Mouse (Mus musculus): Measurements from ENCODE around the gene Klk1b24.
"Not testable (repeated sequence)": the region's sequence is repeated elsewhere in the genome, so short reads cannot be mapped to it uniquely, and the experiment has no call there.

Klk1b24 gene

DNA sequence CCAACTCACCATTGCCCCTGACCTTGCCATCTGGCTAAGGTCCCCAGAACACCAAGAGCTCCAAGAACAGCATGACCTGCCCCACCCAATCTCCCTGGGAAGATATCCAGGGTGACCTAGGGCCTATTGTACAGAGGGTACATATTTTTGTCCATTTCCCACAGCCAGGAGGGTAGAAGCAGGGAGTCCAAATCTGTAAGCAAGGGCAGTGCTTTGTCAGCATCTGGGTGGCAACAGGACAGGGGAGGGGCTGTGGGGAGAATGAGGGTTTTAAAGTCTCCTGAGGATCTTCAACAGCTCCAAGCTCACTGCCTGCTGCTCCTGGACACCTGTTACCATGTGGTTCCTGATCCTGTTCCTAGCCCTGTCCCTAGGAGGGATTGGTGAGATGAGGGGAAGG lies at the start of gene Klk1b24:
Klk1b24 (plus strand) TSS at position 301 of the 400 bp plus-strand sequence.
- DNase-seq (ENCODE audit: low read depth, low spot score): not testable (repeated sequence)

DNA sequence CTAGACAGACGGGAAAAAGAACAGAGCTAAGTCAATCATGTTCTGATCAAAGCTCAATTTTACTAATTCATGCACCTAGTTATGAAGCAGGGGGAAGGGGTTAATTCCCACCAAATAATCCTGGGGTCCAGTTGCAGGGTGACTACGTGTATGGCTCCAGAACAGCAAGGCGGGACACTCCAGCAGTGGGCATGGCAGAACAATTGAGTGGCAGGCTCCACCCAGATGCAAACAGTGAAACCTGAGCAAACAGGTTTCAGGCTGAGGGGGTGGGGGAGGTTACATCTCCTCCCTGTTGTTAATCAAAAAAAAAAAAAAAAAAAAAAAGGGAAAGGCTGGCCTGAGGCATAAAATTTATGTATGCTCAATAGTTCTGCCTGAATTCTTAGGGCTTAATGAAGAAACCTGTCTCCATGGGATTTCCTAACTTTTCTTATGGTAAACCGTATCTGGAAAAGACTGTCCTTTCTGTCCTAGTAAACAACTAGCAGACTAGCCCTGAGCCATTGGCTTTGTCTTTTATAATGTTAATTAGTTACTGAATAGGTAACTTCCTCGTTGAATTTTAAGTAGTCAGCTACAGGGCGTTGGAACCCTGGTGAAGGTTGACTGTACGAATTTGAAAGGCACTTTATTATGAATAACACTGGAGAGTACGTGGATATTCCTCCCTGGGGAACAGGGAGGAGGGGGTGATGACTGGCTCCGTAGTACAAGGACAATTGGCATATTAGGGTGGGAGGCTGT lies 8.6 kb upstream of the Klk1b24 start:
- no peak for DNase-seq (ENCODE audit: low read depth, low spot score)

DNA sequence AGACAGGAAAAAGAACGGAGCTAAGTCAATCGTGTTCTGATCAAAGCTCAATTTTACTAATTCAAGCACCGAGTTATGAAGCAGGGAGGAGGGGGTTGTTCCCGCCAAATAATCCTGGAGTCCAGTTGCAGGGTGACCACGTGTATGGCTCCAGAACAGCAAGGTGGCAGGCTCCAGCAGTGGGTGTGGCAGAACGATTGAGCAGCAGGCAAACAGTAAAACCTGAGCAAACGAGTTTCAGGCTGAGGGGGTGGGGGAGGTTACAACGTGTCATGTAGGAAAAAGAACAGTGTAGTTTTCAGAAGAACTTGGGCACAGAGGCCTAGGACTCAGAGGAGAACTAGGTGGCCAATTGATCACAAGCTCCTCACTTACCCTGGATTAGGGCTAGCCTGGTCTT lies 1.5 kb upstream of the Klk1b24 start:
- DNase-seq (ENCODE audit: low read depth, low spot score): not testable (repeated sequence)

DNA sequence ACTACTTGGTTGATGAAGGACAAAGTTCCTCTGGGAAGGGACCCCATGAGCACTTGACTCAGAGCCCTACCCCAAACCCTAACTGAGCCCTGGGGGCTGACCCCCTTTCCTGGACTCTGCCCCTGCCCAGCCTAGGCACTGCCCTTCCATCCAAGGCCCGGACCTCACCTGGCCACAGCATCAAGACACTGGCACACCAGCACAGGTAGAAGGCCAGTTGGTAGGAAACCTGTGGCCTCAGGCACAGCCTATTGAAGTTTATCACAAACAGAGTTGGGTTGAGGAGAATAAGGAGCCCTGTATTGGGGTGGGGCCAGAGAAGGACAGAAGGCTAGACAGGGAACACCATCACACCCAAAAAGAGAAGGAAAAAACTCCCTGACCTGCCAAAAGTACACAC lies 5.4 kb downstream of the Klk1b24 start:
- DNase-seq (ENCODE audit: low read depth, low spot score): not testable (repeated sequence)

DNA sequence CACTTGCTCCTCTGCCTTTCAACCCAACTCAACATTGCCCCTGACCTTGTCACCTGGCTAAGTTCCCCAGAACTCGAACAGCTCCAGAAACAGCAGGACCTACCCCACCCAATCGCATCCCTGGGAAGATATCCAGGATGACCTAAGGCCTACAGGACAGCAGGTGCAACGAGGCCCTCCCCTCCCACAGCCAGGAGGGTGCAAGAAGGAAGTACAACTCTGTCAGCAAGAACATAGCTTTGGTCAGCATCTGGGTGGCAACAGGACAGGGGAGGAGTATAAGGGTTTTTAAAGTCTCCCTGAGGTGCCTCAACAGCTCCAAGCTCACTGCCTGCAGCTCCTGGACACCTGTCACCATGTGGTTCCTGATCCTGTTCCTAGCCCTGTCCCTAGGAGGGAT lies 9.9 kb downstream of the Klk1b24 start, which contains the start of gene Klk1b3:
Klk1b3 (plus strand) TSS at position 301 of the 400 bp plus-strand sequence.
- no peak for DNase-seq (ENCODE audit: low read depth, low spot score)

DNA sequence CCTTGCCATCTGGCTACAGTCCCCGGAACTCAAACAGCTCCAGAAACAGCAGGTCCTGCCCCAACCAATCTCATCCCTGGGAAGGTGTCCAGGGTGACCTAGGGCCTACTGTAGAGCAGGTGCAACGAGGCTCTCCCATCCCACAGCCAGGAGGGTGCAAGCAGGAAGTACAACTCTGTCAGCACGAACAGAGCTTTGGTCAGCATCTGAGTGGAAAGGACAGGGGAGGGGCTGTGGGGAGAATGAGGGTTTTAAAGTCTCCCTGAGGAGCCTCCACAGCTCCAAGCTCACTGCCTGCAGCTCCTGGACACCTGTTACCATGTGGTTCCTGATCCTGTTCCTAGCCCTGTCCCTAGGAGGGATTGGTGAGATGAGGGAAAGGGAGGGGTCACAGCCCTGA lies 19.1 kb downstream of the Klk1b24 start, which contains the start of gene Klk1b4:
Klk1b4 (plus strand) TSS at position 301 of the 400 bp plus-strand sequence.
- DNase-seq (ENCODE audit: low read depth, low spot score): not testable (repeated sequence)

DNA sequence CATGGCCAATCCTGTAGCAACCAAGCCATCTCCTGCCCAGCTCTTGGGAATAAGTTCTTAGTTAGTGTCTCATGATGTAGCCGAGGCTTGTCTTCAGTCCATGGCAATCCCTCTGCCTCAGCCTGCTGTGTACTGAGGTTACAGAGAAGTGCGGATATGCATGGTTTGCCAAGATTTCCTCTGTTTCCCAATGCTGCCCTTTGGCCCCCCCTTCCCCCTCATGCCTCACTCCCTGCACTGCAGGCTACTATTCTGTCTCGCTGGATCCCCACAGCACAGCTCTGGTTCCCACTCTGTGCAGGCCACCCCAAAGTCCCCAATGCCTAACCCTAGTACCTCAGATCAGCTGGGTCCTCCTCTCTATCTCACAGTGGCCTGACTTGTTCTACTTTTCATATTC lies 20.3 kb downstream of the Klk1b24 start:
- no peak for DNase-seq (ENCODE audit: low read depth, low spot score)

DNA sequence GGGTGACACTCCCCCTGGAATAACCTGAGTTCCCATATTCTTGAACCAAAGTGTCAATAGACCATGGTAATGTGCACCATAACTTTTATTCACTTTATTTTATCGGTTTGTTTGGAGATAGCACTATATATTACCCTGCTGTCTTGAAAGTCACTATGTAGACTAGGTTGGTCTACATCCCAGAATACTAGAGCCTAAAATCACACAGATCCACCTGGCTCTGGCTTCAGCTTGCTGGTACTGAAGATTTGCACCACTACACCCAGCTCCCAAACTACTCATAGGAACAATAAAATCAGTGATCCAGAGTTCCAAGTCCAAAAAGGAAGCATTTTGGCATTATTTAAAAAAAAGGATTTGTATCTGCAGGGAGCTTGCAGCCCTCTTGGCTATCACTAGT lies 27.6 kb downstream of the Klk1b24 start, which contains the start of gene Klk1b5:
Klk1b5 (plus strand) TSS at position 301 of the 400 bp plus-strand sequence.
- DNase-seq (ENCODE audit: low read depth, low spot score): no peak

DNA sequence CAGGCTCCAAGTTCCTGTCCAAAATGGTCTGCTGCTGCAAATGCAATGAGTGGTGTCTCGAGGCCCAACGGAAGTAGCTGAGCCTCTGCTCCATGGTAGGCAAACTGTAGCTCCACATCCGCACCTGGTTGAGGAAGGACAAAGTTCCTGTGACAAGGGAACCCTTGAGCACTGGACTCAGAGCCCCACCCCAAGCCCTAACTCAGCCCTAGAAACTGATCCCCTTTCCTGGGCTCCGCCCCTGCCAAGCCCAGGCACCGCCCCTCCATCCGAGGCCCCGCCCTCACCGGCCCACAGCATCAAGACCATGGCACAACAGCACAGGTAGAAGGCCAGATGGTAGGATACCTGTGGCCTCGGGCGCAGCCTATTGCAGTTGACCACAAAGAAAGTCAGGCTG lies 33.6 kb downstream of the Klk1b24 start:
- not testable (repeated sequence) for DNase-seq (ENCODE audit: low read depth, low spot score)

DNA sequence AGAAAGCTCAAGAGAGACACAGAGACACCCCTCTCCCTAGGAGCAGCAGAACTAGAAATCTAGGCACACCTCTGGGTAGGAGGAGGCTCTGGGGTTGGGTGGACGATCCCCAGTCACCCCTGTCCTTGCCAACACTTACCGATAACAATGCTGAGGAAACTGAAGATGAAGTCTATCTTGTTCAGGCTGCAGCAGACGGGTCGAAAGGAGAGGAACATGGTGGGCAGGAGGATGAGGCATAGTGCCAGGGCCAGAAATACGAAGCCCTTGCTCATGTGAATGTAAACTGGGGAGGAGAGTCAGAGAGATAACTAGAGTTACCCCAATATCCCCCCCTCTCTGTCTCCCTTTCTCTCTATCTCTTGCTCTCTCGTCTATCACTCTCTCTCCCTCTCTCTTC lies 34.3 kb downstream of the Klk1b24 start:
- not testable (repeated sequence) for DNase-seq (ENCODE audit: low read depth, low spot score)

DNA sequence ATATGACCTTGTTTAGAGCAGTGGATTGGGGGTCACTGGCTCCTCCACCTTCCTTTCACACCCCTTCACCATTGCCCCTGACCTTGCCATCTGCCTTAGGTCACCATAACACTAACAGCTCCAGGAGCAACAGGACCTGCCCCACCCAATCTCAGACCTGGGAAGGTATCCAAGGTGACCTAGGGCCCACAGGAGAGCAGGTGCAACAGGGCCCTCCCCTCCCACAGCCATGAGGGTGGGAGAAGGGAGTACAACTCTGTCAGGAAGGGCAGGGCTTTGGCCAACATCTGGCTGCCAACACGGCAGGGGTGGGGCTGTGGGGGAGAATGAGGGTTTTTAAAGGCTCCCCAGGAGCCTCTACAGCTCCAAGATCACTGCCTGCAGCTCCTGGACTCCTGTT lies 37.0 kb downstream of the Klk1b24 start, which contains the start of gene Klk1:
Klk1 (plus strand) TSS at position 285 of the 400 bp plus-strand sequence.
- DNase-seq (ENCODE audit: low read depth, low spot score): no peak

DNA sequence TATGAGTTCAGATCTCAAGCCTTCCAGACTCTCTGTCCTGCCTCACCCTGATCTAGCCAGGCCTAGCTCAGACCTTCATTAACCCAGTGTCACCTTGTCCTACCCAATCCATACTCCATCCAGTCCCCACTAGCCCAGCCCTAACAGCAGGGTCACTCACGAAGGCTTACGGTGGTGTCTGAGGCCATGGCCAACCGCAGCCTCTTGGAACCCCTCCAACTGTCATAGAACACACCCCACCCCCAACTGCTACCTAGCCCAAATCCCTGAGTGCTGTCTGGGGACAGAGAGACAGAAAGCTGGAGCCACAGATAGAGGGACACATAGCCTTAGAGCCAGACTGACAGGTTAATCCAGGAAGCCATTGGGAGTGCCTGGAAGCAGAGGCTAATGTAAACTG lies 47.9 kb downstream of the Klk1b24 start, which contains the start of gene Gm36864:
Gm36864 (plus strand) TSS at position 269 of the 400 bp plus-strand sequence.
- no peak for DNase-seq (ENCODE audit: low read depth, low spot score)

DNA sequence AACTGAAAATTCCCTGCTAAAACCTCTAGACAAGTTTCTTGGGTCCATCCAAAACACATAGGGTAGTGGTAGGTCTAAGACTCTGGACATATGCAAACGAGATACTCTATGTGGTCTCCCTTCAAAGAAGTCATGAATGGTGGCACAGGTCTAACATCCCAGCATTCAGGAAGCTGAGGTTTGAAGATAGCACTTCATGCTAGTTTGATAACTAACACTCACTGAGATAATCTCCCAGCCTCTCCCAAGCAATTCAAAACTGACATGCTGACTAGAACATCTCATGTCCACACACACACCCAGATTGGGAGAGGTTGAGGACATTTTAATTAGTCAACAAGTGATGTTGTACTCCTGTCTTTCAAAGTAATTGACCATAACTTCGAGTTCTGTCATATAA lies 51.9 kb downstream of the Klk1b24 start:
- no peak for DNase-seq (ENCODE audit: low read depth, low spot score)

DNA sequence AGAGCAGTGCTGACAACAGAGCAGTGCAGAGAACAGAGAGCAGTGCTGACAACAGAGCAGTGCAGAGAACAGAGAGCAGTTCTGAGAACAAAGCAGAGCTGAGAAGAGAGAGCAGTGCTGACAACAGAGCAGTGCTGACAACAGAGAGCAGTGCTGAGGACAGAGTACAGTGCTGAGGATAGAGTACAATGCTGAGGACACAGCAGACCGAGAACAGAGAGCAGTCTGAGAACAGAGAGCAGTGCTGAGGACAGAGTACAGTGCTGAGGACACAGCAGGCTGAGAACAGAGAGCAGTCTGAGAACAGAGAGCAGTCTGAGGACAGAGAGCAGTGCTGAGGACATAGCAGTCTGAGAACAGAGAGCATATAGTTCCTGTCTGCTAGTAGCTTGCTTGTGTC lies 52.7 kb downstream of the Klk1b24 start:
- DNase-seq (ENCODE audit: low read depth, low spot score): no peak

DNA sequence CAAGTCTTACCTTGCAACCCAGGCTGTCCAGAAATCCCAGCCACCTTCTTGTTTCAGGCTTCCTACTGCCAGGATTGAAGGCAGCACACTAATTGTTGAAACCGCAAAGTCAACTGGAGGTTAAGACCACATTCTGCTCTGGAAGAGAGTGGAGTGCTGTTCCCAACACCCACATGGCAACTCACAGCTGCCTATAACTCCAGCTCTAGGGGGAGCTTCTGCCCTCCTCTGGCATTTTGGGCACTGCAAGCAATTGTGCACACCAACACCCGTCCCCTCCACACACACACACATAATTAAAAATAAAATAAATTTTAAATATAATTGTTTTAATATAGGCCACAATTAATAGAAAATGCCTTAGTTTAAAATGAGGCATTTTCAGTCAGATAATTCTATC lies 53.1 kb downstream of the Klk1b24 start:
- no peak for DNase-seq (ENCODE audit: low read depth, low spot score)
